Mouse (Mus musculus) kidney, adult 2 months (tissue): ENCODE results near the gene Irs2.

Experiments
- CTCF ChIP-seq: fragments of 200-500 bp; conservative IDR thresholded peaks from 2 replicates; pipeline ENCODE4 v1.5.1; 2011; ENCODE audit warnings: low read depth, mild to moderate bottlenecking, control low read depth, low read length, moderate library complexity, mixed read lengths; ENCODE audit not compliant: insufficient read depth, insufficient read length
- POLR2A ChIP-seq: fragments of 200-500 bp; IDR thresholded peaks from one replicate; pipeline ENCODE4 v1.6.1; 2011; ENCODE audit warnings: low read depth, low read length, control low read depth

GRCm38 (mm10) chr8:11001062-11001549 lies 7.2 kb downstream of the Irs2 start:
- TF ChIP-seq CTCF (no peak), POLR2A (no peak)
